Mouse (Mus musculus): ENCODE data around the gene Plvap. TPM values are rescaled to one million over a fixed set of nuclear protein-coding genes. Genes with fewer than 3 reads are reported as not detected.
"Not testable (repeated sequence)": the region's sequence is repeated elsewhere in the genome, so short reads cannot be mapped to it uniquely, and the experiment has no call there.

The Plvap gene
- total RNA-seq, 2 experiments from 2014 or later = 8.5 to 9.1 TPM

- TF ChIP-seq CTCF (IDR thresholded peaks at IDR 0.05) = no peak
- intact Hi-C loops (cut with DNase I) = no loop called here
- Histone ChIP-seq H3K4me3 (peak within 1 kb of the TSS; percentile 98), H3K27ac (peak within 1 kb of the TSS; percentile 80)
- peak; percentile 92 to 96 for DNase-seq (ENCODE audit: extremely low spot score in 1 of 2, low spot score in 2 of 2)
Observed at GRCm38 (mm10) chr8:71542632-71543343, 31.2 kb upstream of the Plvap start, which contains the start of gene Mvb12a. TSS of gene Mvb12a (plus strand) at chr8:71542922.

- TF ChIP-seq CTCF (IDR thresholded peaks at IDR 0.05) = no peak
- Histone ChIP-seq H3K27ac (peak within 1 kb of the TSS; percentile 4; the same call in 1 of the 2 replicates), H3K4me3 (peak within 1 kb of the TSS; percentile 41)
- intact Hi-C loops (cut with DNase I) = no loop called here
- peak in 1 of 2 experiments; percentile 32 for DNase-seq (ENCODE audit: extremely low spot score in 1 of 2, low spot score in 2 of 2)
Observed at GRCm38 (mm10) chr8:71537028-71537867, 25.7 kb upstream of the Plvap start, which contains the start of gene Bst2. TSS of gene Bst2 (minus strand) at chr8:71537456.

- DNase-seq (ENCODE audit: extremely low spot score in 1 of 2, low spot score in 2 of 2) = no peak
- no peak overlapping the region for H3K27ac ChIP-seq
- TF ChIP-seq CTCF (IDR thresholded peaks at IDR 0.05) = no peak
- intact Hi-C loops (cut with DNase I) = no loop called here
- no peak overlapping the region for H3K4me3 ChIP-seq
Observed at GRCm38 (mm10) chr8:71535663-71536062, 24.1 kb upstream of the Plvap start.

- DNase-seq (ENCODE audit: extremely low spot score in 1 of 2, low spot score in 2 of 2) = no peak
- Histone ChIP-seq H3K27ac (no peak overlapping the region), H3K4me3 (no peak overlapping the region)
- TF ChIP-seq CTCF (IDR thresholded peaks at IDR 0.05) = peak; percentile 13; the same call in 1 of the 2 replicates
- intact Hi-C loops (cut with DNase I) = no loop called here
Observed at GRCm38 (mm10) chr8:71534263-71534810, 22.8 kb upstream of the Plvap start.

- H3K27ac ChIP-seq; H3K4me3 ChIP-seq; intact Hi-C loops (cut with DNase I); DNase-seq (ENCODE audit: extremely low spot score in 1 of 2, low spot score in 2 of 2): not testable (repeated sequence)
- peak; percentile 69 for TF ChIP-seq CTCF (IDR thresholded peaks at IDR 0.05)
Observed at GRCm38 (mm10) chr8:71530735-71531467, 19.3 kb upstream of the Plvap start.

GRCm38 (mm10) chr8:71528362-71529073 lies 17.0 kb upstream of the Plvap start:
- H3K27ac ChIP-seq = no peak overlapping the region
- intact Hi-C loops (cut with DNase I) = no loop called here
- no peak for DNase-seq (ENCODE audit: extremely low spot score in 1 of 2, low spot score in 2 of 2)
- no peak overlapping the region for H3K4me3 ChIP-seq
- no peak for TF ChIP-seq CTCF (IDR thresholded peaks at IDR 0.05)

- Histone ChIP-seq H3K4me3 (no peak overlapping the region), H3K27ac (no peak overlapping the region)
- DNase-seq (ENCODE audit: extremely low spot score in 1 of 2, low spot score in 2 of 2) = no peak
- intact Hi-C loops (cut with DNase I) = no loop called here
- TF ChIP-seq CTCF (IDR thresholded peaks at IDR 0.05) = no peak
Observed at GRCm38 (mm10) chr8:71527162-71527870, 15.8 kb upstream of the Plvap start.

- no peak for DNase-seq (ENCODE audit: extremely low spot score in 1 of 2, low spot score in 2 of 2)
Observed at GRCm38 (mm10) chr8:71526272-71526671, 14.7 kb upstream of the Plvap start.

GRCm38 (mm10) chr8:71525226-71526050 lies 13.9 kb upstream of the Plvap start, which contains the start of gene Ccdc194:
TSS of gene Ccdc194 (minus strand) at chr8:71525711.
- intact Hi-C loops (cut with DNase I) = no loop called here
- no peak for DNase-seq (ENCODE audit: extremely low spot score in 1 of 2, low spot score in 2 of 2)
- H3K4me3 ChIP-seq = no peak within 1 kb of the TSS
- no peak within 1 kb of the TSS for H3K27ac ChIP-seq
- TF ChIP-seq CTCF (IDR thresholded peaks at IDR 0.05) = no peak

More at GRCm38 (mm10) chr8:71526272-71526671, 14.7 kb upstream of the Plvap start:
- no peak for TF ChIP-seq CTCF (IDR thresholded peaks at IDR 0.05)
- intact Hi-C loops (cut with DNase I) = no loop called here
- no peak overlapping the region for H3K4me3 ChIP-seq
- no peak overlapping the region for H3K27ac ChIP-seq
